Mouse (Mus musculus) left cerebral cortex, adult 9 months (tissue): Measurements from ENCODE around the gene 9930021J03Rik.

Experiments used
- DNase-seq, 2 experiments: peaks; one replicate each; pipeline ENCODE4 v3.0.0; 2022; ENCODE audit warnings: low spot score in 2 of 2

9930021J03Rik gene

DNA sequence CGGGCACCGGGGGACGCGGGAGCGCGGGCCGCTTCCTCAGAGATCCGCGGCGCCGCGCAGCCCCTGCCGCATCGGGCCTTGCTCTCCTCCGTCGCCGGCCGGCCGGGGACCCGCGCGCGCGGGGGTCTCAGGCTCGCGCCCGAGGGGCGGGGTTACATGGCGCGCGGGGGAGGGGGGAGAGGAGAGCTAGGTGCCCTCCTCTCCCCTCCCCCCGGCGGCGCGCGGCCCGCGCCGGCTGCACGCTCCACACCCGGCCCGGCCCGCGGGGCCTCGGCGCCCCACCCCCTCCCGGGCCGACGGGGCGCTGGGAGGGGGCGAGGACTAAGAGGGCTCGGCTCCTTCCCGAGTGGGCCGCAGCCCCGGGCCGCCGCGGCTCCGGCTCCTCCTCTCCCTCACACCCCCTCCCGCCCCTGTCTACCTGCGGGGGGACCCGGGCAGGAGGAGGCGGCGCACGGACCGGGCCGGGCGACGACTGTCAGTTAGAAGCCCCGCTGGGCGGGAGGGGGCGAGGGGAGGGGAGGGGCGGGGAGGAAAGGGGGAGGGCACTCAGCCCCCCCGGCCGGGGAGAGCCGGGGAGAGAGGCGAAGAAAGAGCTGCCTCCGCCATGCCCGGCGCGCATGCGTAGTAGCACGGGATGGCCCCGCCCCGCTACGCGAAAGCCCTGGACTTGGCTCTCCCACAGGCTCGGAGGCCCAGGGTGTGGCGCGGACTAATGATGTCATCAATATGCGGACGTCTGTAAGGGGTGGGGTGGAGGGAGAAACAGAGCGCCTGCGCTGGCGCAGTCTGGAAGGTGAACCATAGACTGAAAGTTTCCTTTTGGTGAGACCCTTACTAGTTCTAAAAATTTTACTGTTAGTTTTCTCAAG lies at the start of gene 9930021J03Rik:
Gene 9930021J03Rik, minus strand, starts transcription at position 73 of the 869 bp plus-strand sequence.
- peak; percentile 93 to 99 for DNase-seq

DNA sequence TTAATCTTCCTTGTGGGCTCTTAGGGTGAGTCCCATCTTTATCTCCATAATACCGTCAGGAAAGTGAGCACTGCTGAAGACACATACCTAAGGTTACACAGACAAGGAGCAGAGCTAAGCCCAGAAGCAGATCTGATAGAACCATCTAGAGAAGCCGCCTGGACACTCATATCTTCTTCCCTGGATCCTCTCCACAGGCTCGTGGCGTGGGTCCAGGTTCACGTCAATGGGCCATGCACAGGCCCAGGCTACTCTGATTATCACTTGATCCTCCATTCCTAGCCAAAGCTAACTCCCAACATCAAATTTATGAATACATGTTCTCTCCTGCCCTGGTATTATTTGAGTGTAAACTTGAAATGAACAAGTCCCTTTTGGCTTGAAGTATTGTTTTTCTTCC lies 47.9 kb upstream of the 9930021J03Rik start:
- no peak for DNase-seq

DNA sequence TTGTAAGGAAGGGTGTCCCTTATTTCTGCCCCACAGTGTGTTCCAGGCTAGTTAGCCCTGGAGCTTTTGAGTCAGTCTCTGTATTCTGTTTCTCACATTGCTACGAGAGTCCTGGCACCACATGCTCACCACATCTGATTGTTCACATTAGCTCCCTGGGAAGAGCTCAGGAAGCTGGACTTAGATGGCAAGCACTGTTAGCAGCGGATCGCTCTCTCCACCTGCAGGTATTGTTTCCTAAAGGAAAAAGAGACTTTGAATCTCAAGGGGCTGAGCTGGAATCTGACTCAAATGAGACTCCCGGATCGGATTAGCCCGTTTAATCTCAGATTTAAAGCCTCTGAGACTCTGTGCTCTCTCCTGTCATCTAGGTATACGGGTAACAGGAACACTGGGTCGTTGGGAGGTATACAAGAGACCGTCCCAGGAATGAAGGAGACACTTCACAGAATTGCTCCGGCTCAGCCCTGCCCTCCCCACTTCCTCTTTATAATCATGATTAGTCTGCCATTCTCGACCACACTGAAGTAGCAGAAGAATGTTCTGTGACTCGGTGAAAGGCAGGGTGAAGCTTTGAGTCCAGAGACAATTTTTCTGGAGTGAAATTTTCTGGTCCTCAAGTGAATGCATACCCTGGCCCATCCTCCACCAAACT lies 45.4 kb upstream of the 9930021J03Rik start:
- DNase-seq, result no peak

DNA sequence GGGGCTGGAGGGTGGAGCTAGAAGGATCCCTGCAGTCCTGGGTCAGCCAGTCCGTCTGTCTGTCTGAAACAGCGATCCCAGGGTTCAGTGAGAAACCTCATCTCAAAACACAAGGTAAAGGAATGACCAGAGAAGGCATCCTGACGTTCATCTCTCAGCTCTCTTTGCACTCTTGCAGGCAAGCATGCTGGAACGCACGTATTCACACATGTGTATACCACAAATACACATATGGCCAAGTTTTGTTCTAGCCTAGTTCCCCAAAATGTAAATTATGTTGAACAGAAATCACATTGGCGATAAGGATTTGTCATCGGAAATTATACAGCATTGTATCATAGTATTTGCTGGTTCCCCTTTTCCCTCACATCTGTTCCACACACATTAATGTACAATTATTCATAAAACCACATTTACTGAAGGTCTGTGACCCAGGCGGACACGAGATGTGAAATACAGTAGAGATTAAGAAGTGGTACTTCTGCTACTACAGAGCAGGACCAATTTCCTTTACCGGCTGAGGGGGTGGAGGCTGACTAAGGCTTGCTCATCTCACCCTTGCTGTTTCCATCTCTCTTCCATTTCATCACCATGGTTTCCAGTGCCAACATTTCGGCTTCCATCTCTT lies 44.2 kb upstream of the 9930021J03Rik start:
- no peak for DNase-seq

DNA sequence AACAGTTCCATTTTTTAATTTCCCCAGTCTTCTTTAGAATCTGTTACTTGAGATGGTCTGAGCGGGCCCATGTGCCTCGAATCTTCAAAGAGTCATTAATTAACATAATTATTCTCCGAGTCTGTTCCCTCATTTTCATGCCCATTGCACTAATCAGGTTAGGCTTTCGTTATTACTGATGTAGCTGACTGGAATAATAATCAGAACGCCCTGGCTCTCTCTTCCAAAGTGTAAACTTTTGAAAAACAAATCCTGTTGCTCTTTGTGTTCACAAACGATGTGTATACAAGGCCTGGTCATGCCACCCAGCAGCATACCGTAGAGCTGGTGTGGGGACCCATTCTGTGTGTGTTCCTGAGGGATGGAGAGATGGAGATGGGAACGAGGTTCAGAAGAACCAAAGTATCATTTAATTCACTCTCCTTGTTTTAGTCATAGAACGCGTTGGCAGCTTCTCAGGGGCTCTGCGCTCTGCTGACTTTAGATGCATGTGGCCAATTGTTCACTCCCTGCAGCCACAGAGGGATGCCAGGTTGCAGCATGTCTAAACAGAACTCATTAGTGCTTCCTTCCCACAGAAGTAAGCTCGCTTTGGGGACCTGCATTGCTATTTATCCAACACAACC lies 38.4 kb upstream of the 9930021J03Rik start:
- DNase-seq, result peak in 1 of 2 experiments; percentile 7

DNA sequence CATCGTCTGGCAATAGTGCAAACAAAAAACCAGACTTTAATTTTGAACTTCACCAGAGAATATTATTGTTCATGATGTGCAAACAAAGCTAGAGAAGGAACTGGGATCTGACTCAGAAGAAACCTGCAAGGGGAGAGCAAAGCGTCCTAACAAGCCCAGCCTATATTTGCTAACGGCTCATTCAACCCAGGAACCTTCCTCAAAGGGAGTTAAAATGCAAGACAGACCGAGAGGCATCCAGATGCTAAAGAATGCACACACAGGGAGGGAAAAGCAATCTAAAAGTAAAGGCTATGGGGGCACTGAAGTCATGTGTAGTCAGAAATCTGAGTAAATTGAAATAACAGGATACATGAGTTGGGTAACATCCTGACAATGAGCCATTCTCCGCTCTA lies 37.8 kb upstream of the 9930021J03Rik start:
- no peak for DNase-seq

DNA sequence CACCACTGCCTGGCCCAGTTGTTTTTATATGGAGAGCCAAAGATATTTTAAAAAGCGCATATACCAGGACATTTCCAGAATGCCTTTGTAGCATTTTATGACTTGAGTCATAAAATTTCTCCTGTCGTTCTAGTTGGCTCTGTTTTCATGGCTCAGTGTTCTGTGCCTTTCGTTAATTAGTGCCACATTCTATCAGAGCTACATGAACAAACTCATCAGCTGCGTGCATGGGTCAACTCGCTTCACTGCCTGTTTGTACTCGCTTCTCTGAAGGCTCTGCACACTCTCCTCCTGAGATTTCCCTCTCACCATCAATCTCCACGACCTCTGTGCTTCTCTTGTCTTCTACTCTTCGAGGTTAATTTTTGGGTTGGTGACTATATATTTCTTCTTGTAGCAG lies 37.2 kb upstream of the 9930021J03Rik start:
- DNase-seq, result no peak

DNA sequence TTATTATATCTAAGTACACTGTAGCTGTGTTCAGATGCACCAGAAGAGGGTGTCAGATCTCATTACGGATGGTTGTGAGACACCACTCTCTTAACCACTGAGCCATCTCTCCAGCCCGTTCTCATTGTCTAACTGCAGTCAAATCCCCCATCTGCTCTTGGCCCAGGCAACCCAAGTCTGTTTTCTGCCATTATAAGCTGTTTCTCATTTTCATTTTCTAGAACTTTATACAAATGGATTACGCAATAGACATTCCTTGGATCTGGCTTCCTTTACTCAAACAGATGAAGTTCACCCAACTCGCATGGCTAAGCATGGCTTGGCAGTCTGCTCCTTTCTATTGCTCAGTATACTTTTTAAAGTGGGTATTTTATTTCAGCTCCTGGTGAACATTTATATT lies 34.9 kb upstream of the 9930021J03Rik start:
- no peak for DNase-seq

DNA sequence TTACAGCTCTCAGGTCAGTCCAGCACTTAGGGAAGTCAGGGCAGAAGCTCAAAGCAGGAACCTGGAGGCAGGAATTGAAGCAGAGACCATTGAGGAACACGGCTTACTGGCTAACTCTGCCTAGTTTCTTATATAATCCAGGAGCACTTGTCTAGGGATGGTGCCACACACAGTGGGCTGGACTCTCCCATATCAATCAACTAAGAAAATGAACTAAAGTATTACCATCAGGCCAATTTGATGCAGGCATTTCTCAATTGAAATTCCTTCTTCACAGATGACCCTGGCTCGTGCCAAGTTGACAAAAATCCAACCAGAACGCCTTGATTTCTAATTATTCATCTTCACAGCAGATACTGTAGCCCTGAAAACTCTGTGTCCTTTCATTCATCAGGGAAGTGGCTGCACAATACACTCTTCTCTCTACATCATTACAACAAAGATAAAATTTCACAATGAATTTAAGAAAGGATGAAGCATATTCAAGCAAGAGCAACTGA lies 32.9 kb upstream of the 9930021J03Rik start:
- DNase-seq, result no peak

DNA sequence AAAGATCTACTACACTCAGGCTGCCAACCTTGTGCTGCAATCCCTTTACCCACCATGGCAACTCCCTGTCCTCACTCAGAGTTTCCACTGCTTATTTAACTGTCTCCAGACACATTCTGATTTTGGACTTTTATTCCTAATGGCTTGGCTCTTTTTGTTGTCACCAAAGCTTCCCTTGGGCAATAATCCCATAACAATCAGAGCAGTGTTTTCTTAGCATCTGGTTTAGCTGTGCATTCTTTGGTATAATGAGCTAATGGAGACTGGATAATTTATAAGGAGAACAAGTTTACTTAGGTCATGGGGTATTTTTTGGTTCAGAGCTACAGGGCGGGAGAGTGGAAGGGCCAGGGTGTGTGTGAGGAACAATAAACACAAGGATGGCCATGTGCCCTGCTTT lies 32.4 kb upstream of the 9930021J03Rik start:
- no peak for DNase-seq

DNA sequence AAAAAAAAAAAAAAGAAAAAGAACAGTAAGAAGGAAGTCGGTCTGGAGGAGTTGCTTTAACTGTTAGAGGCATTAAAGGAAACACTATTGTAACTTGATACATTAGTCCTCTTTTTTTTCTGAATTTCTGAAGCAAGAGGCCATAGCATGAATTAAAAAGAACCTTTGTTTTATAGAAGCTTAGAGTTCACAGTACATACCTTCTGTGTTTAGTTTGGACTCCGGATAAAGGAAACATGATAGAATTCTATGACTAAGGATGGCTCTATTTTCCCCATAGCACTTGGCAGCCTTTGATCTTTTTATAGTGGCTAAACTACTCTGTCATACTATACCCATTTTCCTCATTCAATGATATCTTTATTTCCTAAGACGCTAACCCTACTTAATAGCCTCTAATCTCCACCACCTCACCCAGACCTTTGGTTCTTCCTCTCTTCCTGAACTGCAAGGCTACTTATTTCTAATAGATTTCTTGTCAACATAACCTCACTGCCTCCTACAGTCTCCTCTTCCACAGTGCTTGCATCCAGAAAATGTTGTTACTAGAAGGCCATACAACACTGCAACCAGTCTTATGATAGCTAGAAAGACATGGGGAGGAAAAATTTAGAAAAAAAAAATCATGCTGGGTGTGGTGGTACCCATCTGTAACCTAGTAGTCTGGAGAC lies 29.7 kb upstream of the 9930021J03Rik start:
- DNase-seq, result no peak

DNA sequence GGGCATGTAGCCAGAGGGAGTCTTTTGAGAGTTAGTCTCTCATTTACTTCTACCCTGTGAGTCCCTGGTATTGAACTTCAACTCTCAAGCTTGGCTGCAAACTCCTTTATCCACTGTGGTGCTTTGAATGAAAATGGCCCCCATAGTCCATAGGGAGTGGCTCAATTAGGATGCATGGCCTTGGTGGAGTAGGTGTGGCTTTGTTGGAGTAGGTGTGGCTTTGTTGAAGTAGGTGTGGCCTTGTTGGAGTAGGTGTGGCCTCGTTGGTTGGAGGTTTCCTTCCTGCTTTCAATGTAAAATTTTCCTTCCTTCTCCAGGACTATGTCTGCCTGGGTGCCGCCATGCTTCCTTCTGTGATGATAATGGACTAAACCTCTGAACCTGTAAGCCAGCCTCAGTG lies 25.1 kb upstream of the 9930021J03Rik start:
- DNase-seq, result no peak

DNA sequence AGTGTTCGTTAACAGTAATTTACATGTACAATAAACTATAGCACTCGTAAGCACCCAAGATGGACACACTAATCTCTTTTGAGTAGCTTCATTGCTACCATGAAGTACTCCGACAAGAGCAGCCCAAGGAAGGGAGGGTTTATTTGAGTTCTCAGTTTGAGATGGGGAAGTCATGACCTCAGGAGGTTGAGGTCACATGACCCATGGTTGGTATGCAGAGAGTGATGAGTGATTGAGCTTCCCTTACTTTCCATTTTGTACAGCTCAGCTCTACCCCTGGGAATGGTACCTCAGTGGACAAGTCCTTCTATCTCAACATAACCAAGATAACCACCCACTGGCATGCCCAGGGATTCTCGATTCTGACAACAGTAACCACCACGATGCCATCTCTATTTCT lies 22.8 kb upstream of the 9930021J03Rik start:
- DNase-seq, result no peak

DNA sequence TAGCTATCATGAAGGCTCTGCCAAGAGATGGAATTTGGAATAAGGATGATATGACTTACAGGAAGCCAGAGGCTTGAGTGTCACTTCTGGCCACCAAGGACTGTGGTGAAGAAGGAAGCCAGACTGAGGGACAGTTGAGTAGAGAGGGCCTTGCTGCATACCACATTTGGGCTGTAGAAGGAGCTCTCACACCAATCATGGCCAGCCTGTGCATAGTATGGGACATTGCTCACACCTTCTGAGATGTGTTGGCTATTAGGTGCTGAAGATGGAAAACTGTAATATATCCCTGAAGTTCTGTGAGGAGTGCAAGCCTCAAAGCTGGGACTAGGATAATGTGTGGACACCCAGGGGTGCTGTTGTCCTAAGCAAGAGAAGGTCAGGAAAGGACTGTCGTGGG lies 20.9 kb upstream of the 9930021J03Rik start:
- peak in 1 of 2 experiments; percentile 51 for DNase-seq

DNA sequence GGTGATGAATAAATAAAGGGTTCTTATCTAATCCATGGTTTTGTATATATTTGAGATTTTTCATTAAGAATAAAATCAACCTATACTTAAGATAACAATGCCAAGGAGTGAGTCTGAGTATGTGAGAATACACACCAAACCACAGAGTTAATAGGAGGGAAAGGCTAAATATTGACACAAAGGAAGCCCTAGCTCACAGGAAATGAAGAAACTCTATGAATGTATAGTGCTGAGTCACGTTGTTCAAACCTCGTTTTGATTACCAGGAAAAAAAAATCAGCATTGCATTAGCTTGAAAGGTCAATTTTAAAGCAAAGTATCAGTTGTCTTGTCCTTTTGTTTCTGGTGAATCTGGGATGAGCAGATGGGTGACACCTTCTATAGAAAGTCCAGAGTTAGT lies 19.2 kb upstream of the 9930021J03Rik start:
- no peak for DNase-seq

DNA sequence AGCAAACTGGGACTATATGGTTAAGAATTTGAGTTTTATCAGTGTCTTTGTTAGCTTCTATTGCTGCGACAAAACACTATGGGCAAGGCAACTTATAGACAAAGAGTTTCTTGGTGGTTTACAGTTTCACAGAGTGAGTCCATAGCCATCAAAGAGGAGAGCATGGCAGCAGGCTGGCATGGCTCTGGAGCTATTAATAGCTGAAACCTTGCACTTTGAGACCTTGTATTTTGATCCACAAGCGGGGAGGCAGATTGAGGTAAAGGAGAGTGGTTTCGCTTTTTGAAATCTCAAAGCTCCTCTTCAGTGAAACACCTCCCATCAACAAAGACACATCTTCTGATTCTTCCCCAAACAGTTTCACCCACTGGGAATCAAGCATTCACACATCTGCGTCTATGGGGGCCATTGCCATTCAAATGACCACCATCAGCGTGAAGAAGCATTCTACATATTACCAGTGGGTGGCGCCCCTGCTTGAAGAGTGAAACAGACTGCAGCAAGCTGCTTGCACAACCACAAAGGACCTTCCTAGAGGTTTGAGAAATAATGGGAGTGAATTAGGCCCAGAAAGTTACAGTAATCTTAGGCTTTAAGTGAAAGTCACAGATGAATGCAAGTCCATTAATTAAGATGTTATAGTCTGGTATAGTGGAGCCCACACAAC lies 18.4 kb upstream of the 9930021J03Rik start:
- DNase-seq, result peak in 1 of 2 experiments; percentile 31

DNA sequence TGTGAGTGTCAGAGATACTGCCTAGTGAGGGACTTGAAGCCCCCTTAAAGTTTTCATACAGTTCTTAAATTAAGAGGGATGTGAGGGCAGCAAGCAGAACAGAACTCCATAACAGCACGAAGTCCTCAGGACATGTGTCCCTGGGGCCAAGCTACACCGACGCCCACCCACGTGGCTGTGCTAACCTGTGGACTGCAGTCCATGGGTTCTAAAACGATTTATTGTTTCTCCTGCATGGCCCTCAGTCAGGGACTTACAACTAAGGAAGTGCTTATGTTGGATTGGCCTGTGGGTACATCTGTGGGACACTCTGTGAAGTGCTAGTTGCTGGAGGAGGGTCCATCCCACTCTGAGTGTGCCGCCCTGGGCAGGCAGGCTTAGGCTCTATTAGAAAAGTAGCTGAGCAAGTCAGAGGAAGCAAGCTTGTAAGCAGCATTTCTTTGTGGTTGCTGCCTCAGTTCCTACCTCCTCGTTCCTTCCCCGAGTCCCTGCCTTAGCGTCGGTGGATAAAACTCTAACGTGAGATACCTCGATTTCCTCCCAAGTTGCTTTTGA lies 17.7 kb upstream of the 9930021J03Rik start:
- no peak for DNase-seq

DNA sequence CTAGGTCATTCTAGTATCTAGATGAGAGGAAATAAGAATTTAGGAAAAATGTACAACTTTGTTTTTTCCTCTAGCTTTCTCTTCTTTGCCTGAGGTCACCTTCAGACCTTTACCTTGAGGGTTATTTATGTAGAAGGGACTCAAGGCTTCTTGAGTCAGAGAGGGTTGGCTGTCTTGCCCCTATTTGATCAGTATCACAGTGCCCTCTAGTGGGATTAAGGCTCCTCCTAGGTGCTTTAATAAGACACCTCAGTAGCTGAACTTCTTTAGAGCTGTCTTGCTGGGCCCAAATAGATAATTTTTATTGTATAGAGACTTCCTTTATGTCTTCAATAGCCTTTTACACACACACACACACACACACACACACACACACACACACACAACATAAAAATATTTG lies 15.2 kb upstream of the 9930021J03Rik start:
- DNase-seq, result peak in 1 of 2 experiments; percentile 51

DNA sequence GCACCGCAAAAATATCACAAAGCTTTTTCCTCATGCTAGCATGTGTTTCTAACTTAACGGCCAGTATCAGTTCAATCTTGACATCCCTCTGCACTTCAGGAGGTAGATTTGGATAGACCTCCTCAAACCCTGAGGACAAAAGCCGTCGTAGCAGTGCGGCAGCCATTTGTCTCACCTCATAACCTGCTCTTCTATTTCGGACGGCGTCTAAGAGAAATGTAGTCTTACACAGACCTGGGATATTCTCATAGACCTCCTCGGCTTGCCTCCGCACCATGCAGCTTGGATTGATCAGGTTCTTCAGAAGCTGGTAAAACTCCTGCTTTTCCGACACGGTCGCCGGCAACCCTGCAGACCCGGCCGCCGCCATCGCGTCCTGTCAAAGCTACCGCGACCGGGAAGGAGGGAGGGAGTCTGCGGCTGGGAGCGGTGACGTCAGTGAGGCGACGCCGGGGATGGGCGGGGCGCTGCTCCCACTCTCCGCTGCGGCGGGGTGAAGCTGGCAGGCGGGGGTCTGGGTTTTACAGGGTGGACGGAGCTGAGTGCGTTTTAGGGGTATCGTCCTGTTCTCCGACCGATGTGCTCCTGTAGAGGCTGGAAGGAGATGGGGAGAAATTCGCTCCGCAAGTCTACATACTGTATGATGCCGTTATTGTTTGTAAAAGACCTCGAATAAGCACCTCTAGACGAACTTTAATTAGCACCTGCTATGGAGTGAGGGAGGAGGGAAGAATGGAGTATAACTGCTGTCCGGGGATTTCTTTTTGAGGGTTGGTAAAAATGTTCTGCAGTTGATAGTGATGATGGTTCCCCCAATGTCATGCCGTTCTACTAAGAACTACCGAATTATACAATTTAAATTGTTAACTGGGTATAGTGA lies 7.0 kb upstream of the 9930021J03Rik start, which contains the start of gene Ranbp6:
Gene Ranbp6, minus strand, starts transcription at position 394 of the 880 bp plus-strand sequence.
- peak; percentile 72 to 92 for DNase-seq
